Mouse (Mus musculus): ENCODE results near the gene Rbm19. TPM values are rescaled to one million over a fixed set of nuclear protein-coding genes. Genes with fewer than 3 reads are reported as not detected.

The Rbm19 gene
- polyA plus RNA-seq, 3 experiments from 2014 or later: 11.6 to 18.9 (median 11.9) TPM

DNA sequence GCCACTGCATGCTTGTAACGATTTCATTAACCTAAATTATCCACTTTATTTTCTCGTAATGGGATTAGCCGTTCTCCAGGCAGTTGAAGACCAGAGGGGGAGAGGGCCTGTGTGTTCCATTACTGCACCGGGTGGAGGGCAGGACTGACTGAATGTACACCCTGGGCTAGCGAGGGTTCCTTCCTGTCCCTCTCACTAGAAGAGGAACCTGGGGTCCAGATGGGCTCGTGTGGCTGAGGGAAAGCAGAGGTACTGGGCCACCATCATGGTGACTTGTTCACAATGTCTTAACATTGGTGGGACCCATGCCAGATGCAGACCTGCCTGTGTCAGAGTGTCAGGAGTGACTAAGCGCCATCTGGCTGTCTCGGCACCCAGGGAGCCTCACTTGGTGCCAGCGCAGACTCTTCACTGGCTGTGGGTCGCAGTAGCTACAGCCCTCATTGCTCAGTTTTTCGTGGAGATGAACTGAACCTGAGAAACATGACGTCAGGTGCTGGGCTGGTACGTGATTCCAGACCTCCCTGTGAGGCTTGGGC, 51.6 kb downstream of the Rbm19 start:
- ATAC-seq: no peak

DNA sequence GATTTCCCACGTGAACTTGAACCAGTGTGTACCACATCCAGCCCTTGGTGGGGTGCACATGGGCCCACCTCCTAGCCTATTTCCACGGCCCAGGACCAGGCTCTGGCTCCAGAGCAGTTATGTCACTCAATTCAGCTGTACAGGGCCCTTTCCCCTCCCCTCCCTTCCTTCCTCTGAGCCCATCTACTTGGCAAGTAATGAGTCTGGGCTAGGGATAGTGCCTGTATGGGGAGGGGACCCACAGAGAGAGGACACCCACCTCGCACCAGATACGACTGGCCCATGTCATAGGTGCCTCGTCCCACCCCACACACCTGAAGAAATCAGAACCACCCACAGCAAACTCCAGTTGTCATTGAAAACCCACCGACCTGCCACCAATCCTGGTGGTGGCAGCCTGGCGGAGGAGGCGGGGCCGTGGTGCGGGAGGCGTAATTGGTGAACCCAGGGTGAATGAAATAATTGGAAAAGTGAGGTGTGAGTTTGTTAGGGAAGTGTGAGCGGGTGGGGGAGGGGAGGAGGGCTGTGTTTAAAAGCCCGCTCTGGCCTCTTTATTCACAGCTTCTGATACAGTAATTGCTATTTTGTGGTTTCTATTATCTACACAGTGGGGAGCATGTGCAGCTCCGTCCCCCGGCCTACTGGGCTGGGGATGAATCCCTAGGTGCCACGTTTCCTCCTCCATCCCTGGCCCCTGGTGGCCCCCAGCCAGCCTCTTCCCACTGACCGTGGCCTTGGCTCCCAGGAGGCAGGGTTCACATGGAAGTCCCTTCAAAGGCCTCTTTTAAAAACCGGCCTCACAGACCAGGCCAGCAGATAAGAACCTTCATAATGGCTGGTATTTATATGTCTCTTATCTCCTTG, 55.8 kb downstream of the Rbm19 start:
- ATAC-seq: no peak

DNA sequence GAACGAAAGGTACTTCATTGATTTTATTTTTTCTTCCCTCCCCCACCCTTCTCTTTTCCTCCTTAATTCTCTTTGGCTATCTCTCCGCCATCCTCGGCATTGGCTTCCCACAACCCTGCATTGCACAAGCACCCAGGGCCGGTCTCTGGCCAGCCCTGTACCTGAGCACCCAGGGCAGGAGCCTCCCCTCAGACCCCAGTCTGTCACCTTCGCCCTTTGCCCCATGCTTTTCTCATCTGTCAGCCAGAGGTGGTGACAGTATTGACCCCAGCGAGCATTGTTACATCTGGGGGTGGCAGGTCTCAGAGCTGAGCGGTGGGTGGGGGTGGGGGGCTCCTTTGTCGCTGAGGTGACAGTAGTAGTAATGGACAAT, 56.5 kb downstream of the Rbm19 start:
- no peak for ATAC-seq

DNA sequence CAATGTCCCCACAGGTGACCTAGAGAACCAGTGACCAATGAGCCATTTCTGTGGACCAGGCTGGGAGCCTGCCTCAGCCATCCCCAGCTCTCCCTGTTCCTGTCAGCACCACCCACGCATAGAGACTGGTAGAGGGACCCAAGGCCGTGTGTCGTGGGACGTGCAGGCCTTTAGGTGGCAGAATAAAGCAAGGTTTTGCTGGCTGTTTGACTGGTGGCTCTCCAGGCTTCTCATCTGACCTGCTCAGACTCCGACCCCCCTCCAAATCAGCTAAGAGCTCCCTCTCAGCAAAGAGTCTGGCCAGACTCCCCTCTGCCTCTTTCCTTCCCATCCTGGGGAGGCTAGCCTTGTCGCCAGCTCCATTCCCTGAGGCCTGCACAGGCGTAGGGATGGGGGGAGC, 58.1 kb downstream of the Rbm19 start:
- ATAC-seq: no peak

- ATAC-seq: no peak
These were observed 59.0 kb downstream of the Rbm19 start for GRCm38 (mm10) chr5:120175217-120175616.

DNA sequence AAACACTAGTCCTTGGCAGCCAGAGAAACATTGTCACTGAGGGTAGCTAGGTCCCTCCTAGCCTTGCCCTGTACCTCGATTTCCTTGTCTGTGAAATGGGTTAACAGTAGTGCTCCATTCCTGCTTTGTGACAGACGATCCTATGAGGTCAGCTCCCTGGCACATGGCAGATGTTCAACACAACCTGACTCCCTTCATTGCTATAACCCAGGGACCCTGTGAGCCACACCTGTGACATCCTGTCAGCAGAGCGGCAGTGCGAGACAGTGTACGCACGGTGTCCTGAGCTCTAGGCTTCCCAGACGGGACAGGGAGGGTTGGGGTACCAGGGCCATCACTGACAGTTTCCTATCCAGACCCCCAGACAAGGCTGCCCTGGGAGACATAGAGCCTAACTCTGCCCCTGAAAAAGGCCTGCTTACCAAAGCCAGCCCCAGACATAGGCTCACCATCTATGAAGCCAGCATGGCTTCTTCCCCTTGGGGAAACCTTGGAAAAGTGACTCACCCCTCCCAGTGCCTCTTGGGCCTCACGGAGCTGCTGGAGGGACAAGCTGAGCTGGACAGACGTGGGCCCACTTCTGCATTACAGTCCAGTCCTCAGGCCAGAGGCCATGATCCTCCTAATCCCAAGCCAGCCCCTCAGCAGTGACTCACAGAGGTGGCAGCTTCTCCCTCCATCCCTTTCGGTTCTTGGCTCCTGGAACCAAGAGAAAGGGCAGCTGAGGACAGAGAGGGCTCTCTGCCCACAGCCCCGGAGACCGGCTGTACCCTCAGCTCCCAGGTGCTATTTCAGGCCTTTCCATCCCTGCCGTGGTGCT, 60.2 kb downstream of the Rbm19 start:
- no peak for ATAC-seq

DNA sequence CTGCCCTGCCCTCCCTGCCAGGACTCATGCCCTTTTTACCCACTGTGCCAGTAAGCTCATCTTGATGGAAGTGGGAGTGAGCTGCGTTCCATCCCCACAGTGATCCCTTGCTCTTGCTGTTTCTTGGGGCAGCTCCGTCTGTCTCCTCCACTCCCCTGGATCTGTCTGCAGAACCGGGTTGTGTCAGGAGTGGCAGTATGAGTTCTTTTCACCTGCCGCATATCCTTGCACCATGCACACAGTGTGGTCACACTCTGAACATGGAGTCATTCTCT, 60.7 kb downstream of the Rbm19 start:
- ATAC-seq: no peak

DNA sequence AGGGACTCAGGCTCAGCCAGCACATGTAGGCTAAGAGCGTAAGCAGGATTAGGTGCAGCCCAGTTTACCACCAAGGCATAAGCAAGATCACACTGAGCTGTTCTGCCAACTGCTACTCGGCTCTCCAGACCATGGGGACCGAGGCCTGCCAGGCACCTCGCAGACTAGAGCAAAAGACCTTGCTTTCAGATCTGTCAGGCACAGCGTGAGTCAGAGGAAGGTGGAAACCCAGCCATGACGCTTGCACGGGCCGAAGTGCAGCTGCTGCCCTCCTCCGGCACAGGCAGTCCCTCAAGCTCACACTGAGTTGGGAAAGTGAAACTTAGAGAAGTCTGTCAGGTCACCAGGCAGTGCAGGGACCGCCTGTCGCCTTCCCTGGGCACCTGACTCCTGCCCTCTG, 63.8 kb downstream of the Rbm19 start:
- ATAC-seq: no peak

DNA sequence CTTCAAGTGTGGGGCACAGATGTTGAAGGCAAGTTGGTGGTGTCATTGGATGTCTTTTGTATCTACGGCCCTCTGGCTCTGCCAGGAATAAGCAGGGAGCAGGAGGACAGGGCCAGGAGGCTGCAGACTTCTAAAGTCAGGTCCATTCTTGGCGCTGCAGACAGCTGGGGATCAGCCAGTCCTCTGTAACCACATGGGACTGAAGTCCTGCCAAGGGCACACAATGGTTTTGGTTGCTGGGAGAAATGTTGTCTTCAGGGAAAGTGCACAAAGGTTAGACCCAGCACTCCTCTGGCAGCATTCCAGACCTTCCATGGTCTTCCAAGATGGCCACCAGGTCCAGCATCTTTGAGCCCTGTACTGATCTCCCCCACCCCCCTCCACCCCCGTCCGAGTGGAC, 65.1 kb downstream of the Rbm19 start:
- no peak for ATAC-seq

DNA sequence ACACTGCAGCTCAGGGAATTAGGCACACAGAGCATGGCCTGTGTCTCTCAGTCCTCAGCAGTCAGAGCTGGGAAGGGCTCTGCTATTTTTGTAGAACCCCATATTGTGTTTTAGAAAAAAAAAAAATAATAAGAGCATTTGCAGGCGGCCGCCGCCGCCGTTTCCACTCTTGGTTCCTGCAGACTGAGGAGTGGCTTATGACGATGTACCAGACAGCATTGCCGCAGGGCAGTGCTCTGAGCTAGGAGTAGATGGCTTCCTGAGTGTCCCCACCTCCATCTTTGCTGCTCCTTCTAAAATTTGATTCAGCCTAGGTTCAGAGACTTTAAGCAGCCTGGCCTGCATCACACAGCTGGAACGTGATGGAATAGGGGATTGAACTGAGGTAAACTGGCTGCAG, 67.1 kb downstream of the Rbm19 start:
- ATAC-seq: no peak

DNA sequence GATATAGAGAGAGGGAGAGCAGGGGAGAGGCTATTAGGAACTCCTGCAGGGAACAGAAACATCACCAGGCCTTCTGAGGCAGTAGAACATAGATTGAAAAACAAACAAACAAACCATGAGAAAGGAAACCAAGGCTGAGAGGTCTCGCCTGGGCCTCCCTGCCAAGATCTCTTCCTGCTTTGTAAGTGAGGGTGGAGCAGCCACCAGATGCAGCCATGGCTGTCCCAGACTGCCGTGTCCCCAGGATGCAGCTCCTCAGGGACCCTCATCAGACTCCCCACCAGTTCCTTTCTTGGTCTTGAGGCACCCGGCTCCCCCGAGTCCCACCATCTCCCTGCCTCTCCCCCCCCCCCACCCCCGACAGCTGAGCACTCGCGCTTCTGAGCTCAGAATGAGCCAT, 67.5 kb downstream of the Rbm19 start:
- no peak for ATAC-seq

- no peak for ATAC-seq
These were observed 69.7 kb downstream of the Rbm19 start for GRCm38 (mm10) chr5:120185949-120186348.

- ATAC-seq: no peak
These were observed 72.3 kb downstream of the Rbm19 start for GRCm38 (mm10) chr5:120188541-120188940.

GRCm38 (mm10) chr5:120190001-120190582, 73.8 kb downstream of the Rbm19 start:
- no peak for ATAC-seq

DNA sequence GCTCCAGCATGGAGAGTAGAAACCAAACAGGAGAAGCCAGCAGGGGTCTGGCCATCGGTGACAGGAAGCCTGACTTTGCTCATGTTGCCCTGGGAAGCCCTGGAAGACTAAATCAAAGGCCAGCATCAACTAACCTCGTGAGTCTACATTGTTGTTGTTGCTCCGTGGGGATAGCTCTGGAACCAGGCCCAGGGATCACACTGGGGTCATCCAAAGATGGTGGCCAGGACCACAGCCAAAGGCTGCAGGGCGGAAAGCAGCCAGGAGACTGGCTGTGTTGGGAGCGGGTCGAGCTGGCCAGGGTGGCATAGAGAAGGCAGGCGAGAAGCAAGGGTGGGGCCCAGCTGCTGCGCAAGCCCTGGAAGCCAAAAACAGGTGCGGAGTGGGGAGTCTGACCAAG, 75.4 kb downstream of the Rbm19 start:
- no peak for ATAC-seq

- ATAC-seq: no peak
These were observed 78.2 kb downstream of the Rbm19 start for GRCm38 (mm10) chr5:120194309-120194941.

GRCm38 (mm10) chr5:120194948-120195347, 78.7 kb downstream of the Rbm19 start:
- ATAC-seq: no peak

DNA sequence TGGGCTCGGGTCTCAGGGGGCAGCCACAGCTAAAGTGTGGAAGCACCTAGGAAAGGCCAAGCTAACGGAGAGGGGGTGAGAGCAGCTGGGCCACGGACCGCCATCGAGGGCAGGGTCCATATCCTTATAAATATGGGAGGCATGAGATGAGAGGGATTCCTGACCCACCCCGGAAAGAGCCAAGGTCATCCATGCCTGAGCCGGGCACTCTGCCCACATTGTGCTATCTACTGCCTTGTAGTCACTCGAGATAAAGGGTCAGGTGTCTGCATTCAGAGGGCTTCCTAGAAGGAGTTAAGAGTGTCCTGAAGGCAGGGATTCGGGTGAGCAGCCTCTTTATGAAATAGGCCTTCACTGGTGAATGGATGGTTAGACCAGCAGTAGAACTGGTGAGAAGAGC, 80.6 kb downstream of the Rbm19 start:
- ATAC-seq: no peak

- ATAC-seq: no peak
These were observed 81.6 kb downstream of the Rbm19 start for GRCm38 (mm10) chr5:120197813-120198387.

DNA sequence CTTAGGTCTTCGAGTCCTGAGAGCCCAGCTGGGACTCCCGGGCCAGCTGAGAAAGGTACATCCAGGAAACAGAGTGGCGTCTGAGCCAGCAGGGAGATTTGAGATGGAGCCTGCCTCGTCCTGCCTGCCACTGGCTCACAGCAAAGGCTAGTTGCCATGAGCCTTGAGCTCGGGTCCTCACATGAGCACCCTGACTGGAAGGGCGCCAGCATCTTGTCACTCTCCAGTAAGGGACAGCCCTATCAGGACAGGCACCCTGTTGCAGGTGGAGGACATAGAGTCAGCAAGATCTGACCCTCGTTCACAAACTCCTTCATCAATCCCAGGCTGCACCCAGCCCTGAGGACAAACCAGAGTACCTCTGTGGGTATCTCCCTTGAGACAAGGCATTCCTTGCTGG, 83.6 kb downstream of the Rbm19 start:
- no peak for ATAC-seq

GRCm38 (mm10) chr5:120204316-120204715, 88.1 kb downstream of the Rbm19 start:
- no peak for ATAC-seq

- no peak for ATAC-seq
These were observed 90.2 kb downstream of the Rbm19 start for GRCm38 (mm10) chr5:120206313-120206943.
